Mouse (Mus musculus): ENCODE data around the gene Ccl7. TPM values are rescaled to one million over a fixed set of nuclear protein-coding genes. Genes with fewer than 3 reads are reported as not detected.
A peak's percentile ranks its signal among the peaks of the same experiment; 100 is the strongest.

Gene Ccl7
- total RNA-seq, 2 experiments from 2014 or later: not detected

DNA sequence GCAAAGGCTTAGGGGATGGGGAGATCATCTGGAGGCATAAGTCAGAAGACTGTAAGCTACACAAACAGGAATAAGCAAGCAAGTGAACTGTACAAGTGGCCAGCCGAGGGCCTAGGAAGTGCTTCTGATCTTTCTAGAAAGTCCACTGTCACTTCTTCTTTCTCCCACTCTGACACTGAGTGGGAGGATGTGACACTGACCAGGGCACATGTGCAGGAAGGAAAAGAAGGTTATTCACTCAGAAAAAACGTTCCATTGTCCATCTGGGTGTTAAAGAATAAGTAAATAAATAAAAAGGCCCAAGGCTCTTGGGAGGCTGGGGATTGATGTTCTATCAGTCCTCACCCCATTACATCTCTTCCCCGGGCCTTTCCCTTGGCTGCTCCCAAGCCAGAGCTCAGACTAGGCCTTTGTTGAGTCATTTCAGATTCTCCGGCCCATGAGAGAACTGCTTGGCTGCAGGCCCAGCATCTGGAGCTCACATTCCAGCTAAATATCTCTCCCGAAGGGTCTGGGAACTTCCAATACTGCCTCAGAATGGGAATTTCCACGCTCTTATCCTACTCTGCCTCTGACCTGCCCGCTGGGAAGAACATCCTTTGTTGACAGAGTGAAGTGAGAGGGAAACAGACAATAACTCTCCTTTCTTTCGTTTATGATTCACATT is 12.7 kb upstream of the Ccl7 start:
- peak; percentile 18 for DNase-seq
- intact Hi-C loops (cut with DNase I): no loop called here

DNA sequence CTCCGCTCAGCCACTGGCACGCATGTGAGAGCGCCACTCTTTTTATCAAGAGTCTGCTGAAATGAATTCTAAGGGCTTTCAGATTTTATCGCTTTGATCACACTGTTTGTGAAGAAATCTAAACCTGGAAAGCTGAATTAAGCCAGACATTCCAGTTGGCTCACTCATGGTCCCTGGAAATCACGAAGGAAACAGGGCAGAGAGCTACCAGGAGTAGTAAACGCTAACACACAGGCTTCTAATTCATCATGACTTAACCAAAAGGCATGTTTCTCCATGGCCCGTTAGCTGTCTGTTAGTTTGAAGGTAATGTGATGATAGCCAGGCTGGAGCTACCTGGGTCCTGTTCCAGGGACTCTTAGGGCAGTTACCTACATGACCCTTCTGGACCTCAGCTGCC is 11.1 kb upstream of the Ccl7 start:
- no peak for DNase-seq
- intact Hi-C loops (cut with DNase I): no loop called here

DNA sequence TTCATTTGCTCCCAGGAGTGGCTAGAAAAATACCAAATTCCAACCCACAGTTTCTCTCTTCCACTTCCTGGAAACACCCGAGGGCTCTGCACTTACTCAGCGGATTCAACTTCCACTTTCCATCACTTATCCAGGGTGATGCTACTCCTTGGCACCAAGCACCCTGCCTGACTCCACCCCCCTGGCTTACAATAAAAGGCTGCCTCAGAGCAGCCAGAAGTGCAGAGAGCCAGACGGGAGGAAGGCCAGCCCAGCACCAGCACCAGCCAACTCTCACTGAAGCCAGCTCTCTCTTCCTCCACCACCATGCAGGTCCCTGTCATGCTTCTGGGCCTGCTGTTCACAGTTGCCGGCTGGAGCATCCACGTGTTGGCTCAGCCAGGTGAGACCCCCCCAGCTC is 10.2 kb upstream of the Ccl7 start, which contains the start of gene Ccl2:
TSS of gene Ccl2 (plus strand) at position 216 of the 400 bp plus-strand sequence.
- DNase-seq: peak; percentile 79
- intact Hi-C loops (cut with DNase I): no loop called here

DNA sequence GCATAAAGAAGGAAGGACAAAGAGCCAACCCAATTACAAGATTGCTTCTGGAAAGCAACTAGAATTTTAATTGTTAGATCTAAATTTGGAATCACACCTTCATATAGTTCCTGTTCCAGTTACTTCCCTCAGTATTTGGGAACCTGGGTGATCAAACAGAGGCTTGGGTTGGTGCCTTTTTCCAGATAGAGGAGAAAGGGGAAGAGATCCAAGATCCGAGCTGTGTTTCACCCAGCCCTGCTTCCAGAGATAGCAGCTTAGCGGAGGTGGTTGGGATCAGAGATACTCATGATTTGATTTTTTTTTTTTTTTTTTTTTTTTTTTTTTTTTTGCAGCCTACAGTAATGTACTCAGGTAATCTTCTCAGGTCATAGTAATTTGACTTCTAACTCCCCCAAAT is 9.7 kb upstream of the Ccl7 start:
- intact Hi-C loops (cut with DNase I): no loop called here
- DNase-seq: no peak

DNA sequence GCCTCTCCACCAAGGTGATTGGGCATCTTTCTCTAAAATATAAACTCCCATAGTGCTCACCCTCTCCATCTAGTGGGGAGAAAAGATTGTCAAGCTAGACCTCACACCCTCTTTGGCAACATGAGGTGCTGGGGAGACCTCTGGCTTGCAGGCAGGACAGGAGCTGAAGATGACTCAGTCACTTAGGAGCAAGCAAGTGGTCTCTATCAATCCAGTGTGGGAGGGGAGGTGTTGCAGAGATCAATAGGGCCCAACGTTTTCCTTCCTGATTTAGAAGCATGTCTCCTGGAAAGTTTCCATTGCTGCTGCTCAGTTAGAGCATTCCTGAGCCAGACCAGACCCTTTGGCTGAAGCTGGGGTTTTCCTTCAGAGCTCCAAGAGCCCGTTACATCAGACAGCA is 7.0 kb upstream of the Ccl7 start, which contains the start of gene Gm17268:
TSS of gene Gm17268 (minus strand) at position 28 of the 400 bp plus-strand sequence.
- no peak for DNase-seq
- intact Hi-C loops (cut with DNase I): no loop called here

DNA sequence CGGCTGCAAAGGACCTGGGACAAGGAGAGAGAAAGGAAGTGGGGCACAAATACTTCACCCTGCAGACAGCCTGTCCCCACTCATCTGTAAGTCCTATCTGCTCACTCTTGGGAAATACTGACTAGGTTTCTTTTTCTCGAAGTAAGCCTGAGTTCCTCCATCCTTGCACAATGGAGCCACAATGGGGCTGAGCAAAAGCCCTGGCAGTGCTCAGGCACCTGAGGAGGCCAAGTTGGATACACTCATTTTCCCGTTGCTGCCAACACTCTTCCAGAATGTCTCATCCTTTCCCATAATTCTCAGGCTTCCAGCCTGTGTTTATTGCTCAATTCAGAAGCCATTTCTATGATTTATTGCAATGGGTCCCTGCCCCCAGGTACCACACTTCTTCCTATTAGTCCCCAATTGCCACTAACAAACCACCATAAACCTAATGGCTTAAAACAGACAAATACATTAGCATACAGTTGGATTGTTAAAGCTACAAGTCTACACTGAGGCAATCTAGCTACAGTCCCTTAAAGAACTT is 6.3 kb upstream of the Ccl7 start:
- intact Hi-C loops (cut with DNase I): no loop called here
- no peak for DNase-seq

DNA sequence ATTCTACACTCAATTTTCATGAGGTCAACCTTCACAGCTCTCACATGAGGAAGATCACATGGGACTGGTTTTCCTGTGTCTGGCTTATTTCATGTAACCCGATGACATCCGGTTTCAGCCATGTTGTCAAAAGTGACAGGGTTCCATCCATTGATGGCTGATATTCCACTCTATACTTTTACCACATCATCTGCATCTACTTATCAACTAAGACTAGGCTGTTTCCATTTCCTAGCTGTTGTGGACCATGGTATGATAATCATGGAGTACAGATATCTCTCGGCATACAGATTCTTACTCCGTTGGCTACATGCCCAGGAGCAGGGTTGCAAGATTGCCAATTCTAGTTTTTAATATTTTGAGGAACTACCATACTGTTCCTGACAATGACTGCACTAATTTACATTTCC is 3.8 kb upstream of the Ccl7 start:
- peak; percentile 11 for DNase-seq
- intact Hi-C loops (cut with DNase I): no loop called here

DNA sequence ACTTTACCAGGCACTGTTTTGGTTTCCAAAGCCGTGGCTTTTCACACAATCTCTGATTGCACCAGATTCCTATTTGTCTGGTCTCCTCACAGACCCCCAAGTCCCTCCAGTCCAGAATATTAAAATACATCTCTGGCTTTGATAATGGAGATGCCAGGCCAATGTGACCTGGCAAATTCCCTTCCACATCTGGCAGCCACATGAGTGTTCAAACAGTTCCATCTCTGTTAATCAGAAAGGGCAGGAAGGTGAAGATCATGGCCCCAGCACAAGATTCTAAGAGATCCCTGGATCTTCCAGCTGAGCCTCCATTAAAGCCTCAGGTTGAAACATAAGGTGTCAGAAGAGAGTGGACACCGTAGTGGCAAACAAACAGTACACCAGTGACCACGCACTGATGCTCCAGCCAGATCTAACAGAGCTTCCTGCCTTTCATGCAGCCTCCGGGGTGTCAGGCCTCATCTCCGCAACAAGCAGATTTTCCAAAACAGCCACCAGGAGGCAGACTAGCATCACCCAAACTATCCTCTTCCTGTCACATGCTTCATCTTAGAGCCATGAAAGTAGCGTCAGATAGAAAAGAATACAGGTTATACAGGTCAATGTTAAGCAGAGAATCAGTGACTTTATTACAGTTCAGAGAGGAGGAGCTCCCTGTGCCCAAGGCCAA is 2.4 kb downstream of the Ccl7 start:
- intact Hi-C loops (cut with DNase I): no loop called here
- DNase-seq: peak; percentile 36

DNA sequence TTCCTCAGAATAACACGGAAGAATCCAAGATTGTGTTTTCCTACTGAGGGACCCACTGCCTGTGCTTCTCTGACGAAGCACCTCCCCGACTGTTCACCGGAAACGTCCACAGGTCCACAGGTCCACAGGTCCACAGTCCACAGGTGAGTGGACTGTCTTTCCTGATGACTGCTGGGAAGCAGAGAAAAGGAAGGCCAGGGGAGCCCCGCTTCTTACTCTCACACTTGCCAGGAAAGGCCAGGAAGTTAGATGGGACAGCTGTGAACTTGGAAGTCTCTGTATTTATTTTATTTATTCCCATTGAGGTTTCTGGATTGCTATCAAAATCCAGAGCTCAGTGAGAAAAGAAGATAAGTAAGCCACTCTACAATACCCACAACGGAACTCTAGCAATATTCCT is 8.3 kb downstream of the Ccl7 start:
- no peak for DNase-seq
- intact Hi-C loops (cut with DNase I): no loop called here

DNA sequence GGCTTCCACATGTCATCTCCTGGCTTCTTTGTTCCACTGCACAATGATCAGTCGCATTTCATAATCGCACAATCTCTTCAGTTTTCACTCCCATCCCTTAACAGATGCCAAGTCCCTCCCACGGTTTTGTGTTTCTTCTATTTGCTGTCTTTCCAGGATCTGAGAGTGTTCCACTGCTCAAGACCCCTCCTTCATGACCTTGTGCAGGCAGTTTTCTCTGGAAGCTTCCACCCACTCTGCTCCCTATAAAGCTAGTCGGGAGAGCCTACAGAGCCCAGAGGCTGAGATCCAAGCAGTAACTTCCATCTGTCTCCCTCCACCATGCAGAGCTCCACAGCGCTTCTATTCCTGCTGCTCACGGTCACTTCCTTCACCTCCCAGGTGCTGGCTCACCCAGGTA is 12.1 kb downstream of the Ccl7 start, which contains the start of gene Ccl11:
TSS of gene Ccl11 (plus strand) at position 178 of the 400 bp plus-strand sequence.
- intact Hi-C loops (cut with DNase I): no loop called here
- DNase-seq: no peak

DNA sequence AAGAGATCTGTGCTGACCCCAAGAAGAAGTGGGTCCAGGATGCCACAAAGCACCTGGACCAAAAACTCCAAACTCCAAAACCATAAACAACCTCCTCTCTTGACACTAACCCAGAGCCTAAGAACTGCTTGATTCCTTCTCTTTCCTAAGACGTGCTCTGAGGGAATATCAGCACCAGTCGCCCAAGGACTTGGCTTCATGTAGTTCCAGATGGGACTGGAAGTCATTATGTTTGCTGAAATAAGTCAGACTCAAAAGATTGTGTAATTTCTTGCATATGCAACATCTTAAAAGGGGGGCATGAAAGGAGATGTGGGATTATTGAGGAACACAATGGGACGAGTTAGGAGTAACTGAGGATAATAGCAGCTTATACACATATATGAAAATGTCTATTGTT is 16.7 kb downstream of the Ccl7 start:
- intact Hi-C loops (cut with DNase I): no loop called here
- DNase-seq: no peak

DNA sequence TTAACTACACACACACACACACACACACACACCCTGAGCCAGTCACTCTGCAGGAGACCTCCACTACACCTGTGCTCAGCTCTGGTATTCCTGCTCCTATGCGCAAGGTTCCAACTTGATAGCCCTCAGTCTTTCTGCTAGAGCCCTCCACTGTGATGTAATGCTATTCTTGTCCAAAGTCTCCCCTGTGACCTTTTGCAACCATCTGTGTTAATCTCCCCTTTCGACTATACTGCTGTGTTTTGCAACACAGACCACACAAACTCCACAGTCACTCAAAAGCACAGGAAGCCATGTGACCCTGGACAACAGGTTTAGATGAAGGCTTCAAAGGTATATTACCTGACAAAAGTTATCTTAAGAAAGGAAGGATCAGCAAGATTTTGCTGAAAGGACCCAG is 17.9 kb downstream of the Ccl7 start:
- intact Hi-C loops (cut with DNase I): no loop called here
- DNase-seq: no peak

DNA sequence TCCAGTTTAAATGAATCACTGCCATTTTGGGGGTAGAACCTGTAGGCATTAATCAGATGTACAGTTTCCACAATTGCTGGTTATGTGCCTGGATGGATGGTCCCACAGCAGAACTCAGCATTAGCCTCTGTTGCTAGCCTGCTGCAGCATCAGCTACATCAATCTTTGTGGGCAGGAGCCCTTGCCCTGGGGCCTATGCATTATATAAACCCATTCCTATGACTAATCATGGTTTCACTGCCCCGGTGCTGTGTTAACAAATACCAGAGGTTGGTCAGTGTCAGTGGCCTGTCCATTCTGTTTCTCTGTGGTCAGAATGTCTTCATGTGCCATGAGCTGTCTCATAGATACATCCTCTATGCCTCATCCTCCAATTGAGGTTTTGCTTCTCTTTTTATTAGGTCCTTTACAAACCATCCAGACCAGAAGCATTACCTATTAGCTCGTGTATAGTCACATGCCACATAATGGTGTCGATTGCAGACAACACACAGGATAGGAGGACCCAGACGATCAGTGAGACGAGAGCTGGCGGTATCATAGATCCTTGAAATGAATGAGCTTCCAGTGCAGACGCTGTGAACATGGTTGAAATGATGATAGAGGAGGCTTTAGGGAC is 21.6 kb downstream of the Ccl7 start:
- intact Hi-C loops (cut with DNase I): no loop called here
- no peak for DNase-seq

DNA sequence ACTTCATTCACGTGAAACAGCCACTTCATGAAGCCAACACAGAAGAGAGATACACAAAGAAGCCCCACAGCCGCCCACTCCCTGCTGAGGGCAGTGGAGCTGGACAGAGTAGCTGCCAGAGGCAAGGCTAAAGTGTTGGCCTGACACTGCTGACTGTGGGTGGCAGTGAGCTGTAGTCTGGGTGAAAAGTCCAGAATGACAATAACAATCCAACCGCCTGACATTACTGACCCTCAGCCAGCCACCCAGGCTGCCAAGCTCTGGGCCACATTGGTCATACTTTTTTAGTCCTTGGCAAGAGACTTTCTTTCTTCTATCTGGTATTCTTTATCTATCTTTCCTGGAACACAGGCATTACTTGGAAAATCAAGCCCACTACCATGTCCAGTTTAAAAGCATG is 25.6 kb downstream of the Ccl7 start:
- peak; percentile 9 for DNase-seq
- intact Hi-C loops (cut with DNase I): no loop called here

DNA sequence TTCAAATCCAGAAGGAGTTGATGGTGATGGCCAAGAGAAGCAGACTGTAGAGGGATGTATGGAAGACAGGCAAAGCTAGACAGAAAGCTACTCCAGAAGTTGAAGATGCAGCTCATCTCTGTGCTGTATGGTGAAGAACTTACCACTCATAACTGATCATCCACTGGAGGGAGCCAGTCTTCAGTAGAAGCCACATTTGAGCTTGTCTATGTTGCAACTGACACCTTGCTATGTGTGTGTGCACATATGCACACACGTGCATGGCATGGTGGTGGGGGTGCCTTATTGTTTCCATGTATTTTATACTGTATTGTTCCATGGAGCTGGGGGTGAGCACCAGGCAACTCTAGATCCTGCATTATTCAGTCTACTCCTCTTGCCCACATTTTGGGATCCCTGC is 26.9 kb downstream of the Ccl7 start:
- intact Hi-C loops (cut with DNase I): no loop called here
- DNase-seq: no peak

DNA sequence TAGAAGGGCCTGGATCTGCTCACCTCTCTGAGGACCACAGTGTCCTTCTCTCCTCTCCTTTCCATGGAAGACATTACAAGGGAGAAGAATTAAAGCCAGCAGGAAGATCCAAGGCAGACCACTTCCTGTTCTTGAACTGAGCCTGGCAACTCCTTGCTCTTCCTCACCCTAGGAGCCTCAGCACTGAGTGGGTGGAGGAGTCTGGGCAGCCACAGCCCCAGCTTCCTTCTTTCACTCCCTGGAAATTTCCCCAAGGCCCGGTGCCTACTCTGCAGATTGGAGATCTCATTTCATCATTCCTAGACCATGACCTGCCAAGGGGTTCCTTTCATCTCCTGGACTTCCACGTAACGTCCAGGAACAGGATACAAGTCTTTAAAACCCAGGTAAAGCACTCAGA is 27.5 kb downstream of the Ccl7 start:
- intact Hi-C loops (cut with DNase I): no loop called here
- DNase-seq: no peak

DNA sequence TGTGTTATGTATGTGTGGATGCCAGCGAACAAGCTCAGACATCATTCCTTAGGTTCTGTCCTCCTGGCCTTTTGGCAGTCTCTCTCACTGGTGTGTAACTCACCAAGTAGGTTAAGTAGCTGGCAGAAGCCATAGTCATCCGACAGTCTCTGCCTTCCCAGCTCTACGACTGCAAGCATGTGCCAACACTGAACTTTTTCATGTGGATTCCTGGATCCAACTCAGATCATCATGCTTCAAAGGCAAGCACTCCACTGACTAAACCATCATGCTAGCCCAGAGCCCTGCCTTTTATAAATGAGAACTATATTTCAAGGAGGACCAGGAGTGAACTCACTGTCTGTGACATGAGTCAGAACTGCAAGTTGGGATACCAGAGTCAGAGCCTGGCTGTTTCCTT is 28.2 kb downstream of the Ccl7 start:
- intact Hi-C loops (cut with DNase I): no loop called here
- DNase-seq: no peak

DNA sequence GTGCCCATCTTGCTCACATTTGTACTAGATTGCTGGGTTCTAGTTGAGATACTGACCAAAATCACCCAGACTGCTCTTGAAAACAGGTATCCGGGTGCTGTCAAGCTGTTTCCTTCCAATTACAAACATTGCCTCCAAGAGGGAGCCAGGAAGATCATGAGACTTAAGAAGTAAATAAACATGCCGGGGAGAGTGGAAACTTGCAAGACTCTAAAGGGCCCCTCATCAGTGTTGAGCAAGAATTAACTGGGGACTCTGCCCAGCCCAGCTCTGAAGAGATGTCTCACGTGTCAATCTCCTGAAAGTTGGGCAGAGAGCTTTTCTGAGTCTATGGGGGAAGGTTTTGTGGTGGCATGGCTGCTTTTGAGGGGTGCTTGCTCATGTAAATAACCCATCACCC is 31.5 kb downstream of the Ccl7 start:
- no peak for DNase-seq
- intact Hi-C loops (cut with DNase I): no loop called here

DNA sequence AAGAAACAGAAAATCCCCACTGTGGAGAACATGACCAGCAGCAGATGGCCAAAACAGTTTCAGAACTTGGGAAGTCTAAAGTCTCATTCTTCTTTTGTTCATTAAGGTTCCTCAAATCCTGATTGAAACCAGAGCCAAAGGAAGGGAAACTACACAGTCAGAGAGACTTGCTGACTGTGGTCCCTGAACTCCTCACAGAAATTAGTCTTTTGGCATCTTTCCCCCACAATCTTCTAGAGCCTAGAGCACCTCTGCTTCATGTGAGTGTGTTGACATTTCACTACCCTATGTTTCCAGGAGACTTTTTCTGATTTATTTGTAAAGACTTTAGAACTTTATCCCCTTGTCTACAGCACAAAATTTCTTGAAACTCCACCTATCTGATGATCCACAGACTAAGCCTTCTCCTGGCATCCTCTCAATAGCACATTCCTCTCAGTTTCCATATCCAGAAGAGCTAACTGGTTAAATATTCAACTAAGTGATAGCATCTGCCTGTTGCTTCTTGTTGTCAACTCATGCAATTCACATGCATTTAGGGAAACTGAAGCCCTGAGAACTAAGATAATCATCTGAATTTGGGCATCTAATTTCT is 32.7 kb downstream of the Ccl7 start:
- DNase-seq: no peak
- intact Hi-C loops (cut with DNase I): no loop called here

DNA sequence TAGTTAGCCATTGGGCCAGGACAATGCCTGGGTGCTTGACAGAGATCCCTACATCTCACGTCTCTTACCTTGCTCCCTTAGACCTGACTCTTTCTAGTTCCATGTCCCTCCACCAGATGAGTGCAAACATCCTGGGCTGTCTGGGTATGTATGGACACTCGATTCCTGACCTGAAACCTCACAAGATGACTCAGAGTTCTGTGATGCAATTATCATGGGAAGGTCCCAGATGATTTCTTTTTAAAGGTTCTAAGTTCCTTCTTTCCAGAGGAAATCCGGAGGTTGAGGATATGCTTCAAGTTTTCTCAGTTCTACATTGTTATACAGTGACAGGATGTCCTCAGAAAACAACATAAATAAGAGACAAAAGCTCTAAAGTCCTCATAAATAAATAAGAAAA is 35.4 kb downstream of the Ccl7 start:
- no peak for DNase-seq

DNA sequence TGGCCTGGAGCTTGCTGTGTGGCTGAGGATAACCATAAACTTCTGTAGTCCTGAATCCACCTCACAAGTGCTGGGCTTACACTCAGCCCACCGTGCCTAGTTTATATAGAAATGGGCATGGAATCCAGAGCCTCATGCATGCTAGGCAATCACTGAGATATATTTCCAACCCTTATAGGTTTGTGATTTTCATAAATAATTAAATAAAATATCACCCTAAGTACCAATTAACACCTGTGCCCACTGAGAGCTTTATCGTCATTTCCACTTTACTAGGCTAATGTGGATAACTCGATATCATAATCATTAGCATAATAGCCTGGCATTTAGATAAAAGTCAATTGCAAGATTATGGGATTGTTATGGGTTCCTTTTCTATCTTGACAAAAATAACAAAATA is 38.8 kb downstream of the Ccl7 start:
- intact Hi-C loops (cut with DNase I): no loop called here
- no peak for DNase-seq

More for the DNA sequence above, 35.4 kb downstream of the Ccl7 start:
- intact Hi-C loops (cut with DNase I): no loop called here
